Mouse (Mus musculus) kidney, adult 2 months (tissue): Measurements from ENCODE around the gene Tnfrsf25.

Experiments used
- CTCF ChIP-seq: fragments of 200-500 bp; conservative IDR thresholded peaks from 2 replicates; pipeline ENCODE4 v1.5.1; 2011; ENCODE audit warnings: low read depth, mild to moderate bottlenecking, control low read depth, low read length, moderate library complexity, mixed read lengths; ENCODE audit not compliant: insufficient read depth, insufficient read length
- POLR2A ChIP-seq: fragments of 200-500 bp; IDR thresholded peaks from one replicate; pipeline ENCODE4 v1.6.1; 2011; ENCODE audit warnings: low read depth, low read length, control low read depth

DNA sequence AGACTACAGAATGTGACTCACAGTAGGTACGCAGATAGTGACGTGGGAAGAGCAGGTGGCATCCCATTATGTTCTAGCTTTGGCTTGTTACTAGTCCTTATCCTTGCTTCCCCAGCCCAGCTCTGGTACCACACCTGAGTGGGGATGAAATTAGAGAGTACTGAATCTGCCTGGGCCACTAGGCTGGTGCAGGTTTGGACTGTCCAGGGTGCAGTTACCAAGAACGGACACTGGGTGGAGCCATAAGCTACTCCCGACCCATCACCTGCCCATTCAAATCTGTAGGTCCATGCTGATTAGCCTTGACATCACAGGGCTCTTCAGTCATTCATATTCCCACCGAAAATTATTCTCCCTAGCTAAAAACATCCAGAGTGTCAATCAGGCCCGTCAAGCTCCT is 24.7 kb downstream of the Tnfrsf25 start:
- TF ChIP-seq POLR2A (no peak), CTCF (peak; percentile 83)
